Mouse (Mus musculus) lung, embryonic 15.5 days (tissue): ENCODE data around the gene Foxd1. TPM values are rescaled to one million over a fixed set of nuclear protein-coding genes. Genes with fewer than 3 reads are reported as not detected.

Experiments
- ATAC-seq: fragments of 200-750 bp; cut with Nextera tagmentation; 2 replicates; pipeline ENCODE4 v1.8.0; 2017; ENCODE audit warnings: moderate number of reproducible peaks, borderline replicate concordance; ENCODE audit not compliant: low FRiP score, low TSS enrichment; ENCODE audit errors: extremely low read depth
- H3K27ac ChIP-seq: fragments of 300-500 bp; sonication (generic); 2 replicates; pipeline ENCODE4 v1.5.1; 2015; ENCODE audit warnings: moderate library complexity, mild to moderate bottlenecking, inconsistent platforms
- H3K27me3 ChIP-seq: fragments of 300-500 bp; sonication (generic); 2 replicates; pipeline ENCODE4 v1.6.1; 2015; ENCODE audit warnings: inconsistent platforms
- H3K36me3 ChIP-seq: fragments of 300-500 bp; sonication (generic); 2 replicates; pipeline ENCODE4 v1.6.1; 2015; ENCODE audit warnings: inconsistent platforms
- H3K4me1 ChIP-seq: fragments of 300-500 bp; sonication (generic); 2 replicates; pipeline ENCODE4 v1.6.1; 2015; ENCODE audit warnings: inconsistent platforms
- H3K4me2 ChIP-seq: fragments of 300-500 bp; sonication (generic); 2 replicates; pipeline ENCODE4 v1.6.1; 2015; ENCODE audit warnings: inconsistent platforms, mild to moderate bottlenecking, moderate library complexity
- H3K4me3 ChIP-seq: fragments of 300-500 bp; sonication (generic); 2 replicates; pipeline ENCODE4 v1.5.1; 2015; ENCODE audit warnings: mild to moderate bottlenecking, inconsistent platforms
- H3K9ac ChIP-seq: fragments of 300-500 bp; sonication (generic); 2 replicates; pipeline ENCODE4 v1.6.1; 2015; ENCODE audit warnings: inconsistent platforms
- H3K9me3 ChIP-seq: fragments of 300-500 bp; sonication (generic); 2 replicates; pipeline ENCODE4 v1.6.1; 2016; ENCODE audit warnings: inconsistent platforms
- WGBS: fragments of 180-500 bp; shearing (Covaris S2); methylation state at CpG from one replicate; pipeline ENCODE4 v1.1.7; 2015; 5-methylcytosine and 5-hydroxymethylcytosine counted together
- polyA plus RNA-seq: library from polyadenylated mRNA; unstranded; fragments of >200 nt; fragmentation: Nextera tagmentation; extraction: Ambion mirVana; gene quantifications from 2 replicates; pipeline ENCODE4 v1.2.1, GENCODE M21; 2015

Foxd1 gene
- polyA plus RNA-seq = 0.04 and 0.06 TPM in 2 replicates

DNA sequence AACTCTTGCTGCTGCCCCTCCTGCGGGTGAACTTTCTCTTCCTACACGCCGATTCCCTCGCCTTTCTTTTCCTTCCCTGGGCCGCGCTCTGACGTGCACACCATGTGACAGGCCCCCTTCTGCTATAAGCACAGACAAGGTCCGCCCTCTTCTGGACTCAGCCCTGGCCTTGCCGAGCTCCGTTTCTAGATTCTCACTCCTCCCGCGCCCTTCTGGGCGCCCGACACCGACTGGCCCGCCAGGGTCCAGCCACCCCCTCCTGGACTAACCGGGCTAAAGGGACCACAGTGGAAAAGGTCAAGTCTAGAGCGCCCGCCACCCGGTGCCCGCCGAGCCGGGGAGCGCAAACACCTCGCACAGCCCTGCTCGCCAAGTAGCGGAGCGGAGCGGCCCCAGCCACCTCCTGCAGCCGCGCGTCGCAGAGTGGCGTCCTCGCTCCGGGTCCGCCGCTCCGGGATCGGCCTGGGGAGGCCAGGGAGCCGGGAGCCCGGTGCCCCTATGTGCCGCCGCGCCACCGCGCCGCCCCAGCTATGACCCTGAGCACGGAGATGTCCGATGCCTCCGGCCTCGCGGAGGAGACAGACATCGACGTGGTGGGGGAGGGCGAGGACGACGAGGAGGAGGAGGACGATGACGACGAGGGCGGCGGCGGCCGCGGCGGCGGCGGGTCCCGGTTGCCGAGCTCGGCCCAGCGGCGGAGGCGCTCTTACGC, at the start of gene Foxd1:
TSS of gene Foxd1 (plus strand) at position 153 of the 712 bp plus-strand sequence.
- H3K4me1 ChIP-seq = peaks cover 23% of the 10 kb centered on the region
- H3K9ac ChIP-seq = 0 out of 2 replicates have a peak within 1 kb of the TSS, but pooled peaks have one; percentile 10
- peak within 1 kb of the TSS; percentile 88 for H3K4me2 ChIP-seq
- H3K4me3 ChIP-seq = peak within 1 kb of the TSS; percentile 42
- H3K27me3 ChIP-seq = peaks cover 93% of the 10 kb centered on the region
- ATAC-seq = peak; percentile 90
- 0% methylated on average over 72 of the region's 76 CpGs for WGBS
- H3K9me3 ChIP-seq = no peaks in the 10 kb centered on the region
- no peak within 1 kb of the TSS for H3K27ac ChIP-seq
- no peaks in the 10 kb centered on the region for H3K36me3 ChIP-seq

DNA sequence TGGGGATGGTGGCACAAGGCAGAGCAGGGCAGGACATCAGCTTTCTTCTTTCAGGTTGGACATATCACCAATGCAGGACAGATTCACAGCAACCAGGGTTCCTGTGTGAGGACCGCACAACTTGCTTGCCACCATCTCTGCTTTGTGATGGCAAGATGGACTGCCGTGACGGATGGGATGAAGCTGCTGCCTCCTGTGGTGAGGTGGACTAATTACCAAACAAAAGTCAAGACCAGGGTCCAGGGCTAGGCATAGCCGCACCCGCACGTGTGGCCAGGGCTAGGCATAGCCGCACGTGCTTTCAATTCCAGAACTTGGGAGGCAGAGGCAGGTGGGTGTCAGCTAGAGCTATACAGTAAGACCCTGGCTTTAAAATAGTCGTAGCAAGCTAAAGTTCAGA, 48.8 kb upstream of the Foxd1 start:
- no peak overlapping the region for H3K4me3 ChIP-seq
- H3K9me3 ChIP-seq = no peaks in the 10 kb centered on the region
- WGBS = 90% methylated on average over 9 of the region's 9 CpGs
- no peak overlapping the region for H3K9ac ChIP-seq
- H3K4me2 ChIP-seq = no peak overlapping the region
- peaks cover 9% of the 10 kb centered on the region for H3K4me1 ChIP-seq
- no peak for ATAC-seq
- peaks cover 22% of the 10 kb centered on the region for H3K36me3 ChIP-seq
- H3K27ac ChIP-seq = no peak overlapping the region
- H3K27me3 ChIP-seq = no peaks in the 10 kb centered on the region

DNA sequence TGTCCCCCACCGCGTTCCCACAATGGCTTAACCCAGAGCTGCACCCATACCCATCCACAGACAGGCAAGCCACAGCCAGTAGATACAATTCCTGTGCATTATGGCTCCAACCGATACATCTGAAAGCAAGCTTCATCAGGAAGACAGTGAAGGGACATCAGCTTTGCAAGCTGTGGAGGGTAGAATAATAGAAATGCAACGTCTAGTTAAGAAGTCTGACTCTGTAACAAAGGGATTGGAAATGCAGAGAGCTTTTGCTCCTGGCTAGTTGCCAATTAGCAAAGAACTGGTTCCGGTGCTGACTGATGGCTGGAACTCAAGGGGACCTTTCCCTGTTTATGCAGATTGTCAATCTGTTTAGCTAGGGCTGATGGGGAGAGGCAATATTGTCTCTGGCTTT, 47.6 kb upstream of the Foxd1 start:
- H3K4me2 ChIP-seq = peak overlapping the region; percentile 17; the same call in 1 of the 2 replicates
- no peaks in the 10 kb centered on the region for H3K9me3 ChIP-seq
- no peak overlapping the region for H3K4me3 ChIP-seq
- H3K27me3 ChIP-seq = no peaks in the 10 kb centered on the region
- H3K36me3 ChIP-seq = peaks cover 33% of the 10 kb centered on the region
- peak overlapping the region; percentile 32; the same call in 1 of the 2 replicates for H3K27ac ChIP-seq
- H3K4me1 ChIP-seq = peaks cover 9% of the 10 kb centered on the region
- no peak; the same call in 1 of the 2 replicates for ATAC-seq
- no peak overlapping the region for H3K9ac ChIP-seq
- WGBS = 21% methylated on average over 5 of the region's 5 CpGs

DNA sequence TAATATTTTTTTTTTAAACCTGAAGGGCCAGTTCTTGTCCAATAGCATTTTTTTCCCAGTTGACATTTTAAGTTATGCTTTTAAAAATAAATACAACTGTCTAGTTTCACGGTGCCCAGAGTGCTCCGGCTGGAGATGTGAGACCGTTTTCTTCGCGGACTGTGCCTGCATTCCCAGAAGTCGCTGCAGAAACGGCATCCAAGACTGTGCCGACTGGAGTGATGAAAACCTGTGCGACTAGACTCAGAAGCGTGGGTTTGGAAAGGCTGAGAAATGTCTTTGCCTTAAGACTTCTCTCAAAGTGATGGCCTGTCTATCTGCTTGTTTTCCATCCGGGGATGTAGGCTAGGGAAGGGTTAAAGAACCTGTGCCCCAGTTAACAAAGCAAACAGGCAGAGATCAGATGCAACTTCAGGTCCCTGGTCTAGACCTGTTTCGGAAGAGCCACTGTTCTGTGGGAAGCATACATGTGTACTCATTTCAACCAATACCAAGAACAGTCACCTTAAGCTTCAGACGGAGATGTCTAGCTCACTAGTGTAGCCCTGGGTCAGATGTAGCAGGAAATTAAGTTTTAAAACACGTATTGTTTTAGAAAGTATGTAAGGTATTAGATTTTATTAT, 47.1 kb upstream of the Foxd1 start:
- Histone ChIP-seq H3K4me1 (peaks cover 11% of the 10 kb centered on the region), H3K4me3 (no peak overlapping the region), H3K27me3 (no peaks in the 10 kb centered on the region), H3K4me2 (peak overlapping the region; percentile 17; the same call in 1 of the 2 replicates), H3K27ac (no peak overlapping the region), H3K9me3 (no peaks in the 10 kb centered on the region), H3K36me3 (peaks cover 39% of the 10 kb centered on the region), H3K9ac (no peak overlapping the region)
- ATAC-seq = no peak
- 27% methylated on average over 14 of the region's 14 CpGs for WGBS

DNA sequence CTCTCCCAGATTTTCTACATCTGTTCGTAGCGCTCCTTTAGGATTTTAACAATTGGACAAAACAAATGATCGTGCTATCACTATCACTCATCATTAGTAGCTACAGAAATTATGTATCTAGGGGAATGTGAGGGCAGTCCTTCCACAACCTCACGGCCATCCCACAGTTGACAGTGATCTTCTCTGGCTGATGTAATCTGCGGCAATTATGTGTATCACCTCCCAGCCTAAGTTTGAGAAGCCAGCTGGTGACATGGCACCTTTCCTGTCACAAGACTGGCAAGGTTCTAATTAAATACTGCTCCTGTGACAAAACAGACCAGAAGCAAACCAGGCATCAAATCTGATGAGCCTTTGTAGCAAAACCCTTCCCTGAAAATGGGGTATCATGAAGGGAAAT, 46.0 kb upstream of the Foxd1 start:
- Histone ChIP-seq H3K27ac (no peak overlapping the region), H3K27me3 (no peaks in the 10 kb centered on the region), H3K4me3 (no peak overlapping the region), H3K4me2 (no peak overlapping the region), H3K36me3 (peaks cover 48% of the 10 kb centered on the region), H3K4me1 (peaks cover 12% of the 10 kb centered on the region), H3K9ac (no peak overlapping the region), H3K9me3 (no peaks in the 10 kb centered on the region)
- ATAC-seq = no peak
- 72% methylated on average over 5 of the region's 5 CpGs for WGBS

DNA sequence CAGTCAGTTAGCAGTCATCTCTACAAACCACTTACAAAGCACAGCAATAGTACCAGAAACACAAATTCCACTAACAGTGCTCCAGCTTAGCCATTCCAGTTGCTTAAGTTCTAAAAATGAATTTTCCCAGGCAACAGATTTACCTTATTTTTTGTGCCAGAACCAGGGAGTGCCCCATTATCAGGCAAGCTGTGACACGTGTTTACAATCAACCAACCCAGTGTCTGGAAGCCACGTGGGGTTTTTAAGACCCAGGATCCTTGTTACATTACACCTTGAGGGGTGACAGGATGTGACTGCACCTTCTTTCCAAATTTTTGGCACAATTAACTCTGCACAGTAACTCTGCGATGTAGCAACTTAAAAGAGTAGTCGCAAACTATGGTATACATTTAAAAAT, 45.3 kb upstream of the Foxd1 start:
- Histone ChIP-seq H3K36me3 (peaks cover 49% of the 10 kb centered on the region), H3K9me3 (no peaks in the 10 kb centered on the region), H3K4me1 (peaks cover 12% of the 10 kb centered on the region), H3K9ac (no peak overlapping the region), H3K4me2 (no peak overlapping the region), H3K4me3 (no peak overlapping the region), H3K27me3 (no peaks in the 10 kb centered on the region), H3K27ac (no peak overlapping the region)
- WGBS = 75% methylated on average over 4 of the region's 4 CpGs
- no peak for ATAC-seq

DNA sequence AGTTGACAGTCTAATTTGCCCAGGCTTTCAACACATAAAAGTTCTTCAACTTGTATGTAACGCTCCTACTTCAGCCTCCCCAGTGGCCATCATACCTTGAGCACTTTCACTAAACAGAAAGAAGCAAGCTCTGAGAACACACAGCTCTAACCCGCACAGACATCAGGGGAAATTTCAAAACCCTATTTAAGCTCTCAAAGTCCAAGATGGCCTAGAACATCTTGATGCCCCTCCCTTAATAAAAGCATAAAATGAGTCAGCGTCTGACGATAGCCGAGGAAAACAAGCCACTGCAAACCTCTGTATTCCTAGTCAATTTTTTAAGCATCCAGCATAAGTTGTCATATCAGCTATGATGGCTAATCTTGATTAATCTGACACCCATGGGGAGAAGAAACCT, 42.4 kb upstream of the Foxd1 start:
- H3K27ac ChIP-seq = no peak overlapping the region
- H3K27me3 ChIP-seq = no peaks in the 10 kb centered on the region
- no peaks in the 10 kb centered on the region for H3K9me3 ChIP-seq
- 93% methylated on average over 5 of the region's 5 CpGs for WGBS
- H3K9ac ChIP-seq = no peak overlapping the region
- ATAC-seq = no peak
- peaks cover 54% of the 10 kb centered on the region for H3K36me3 ChIP-seq
- no peak overlapping the region for H3K4me3 ChIP-seq
- H3K4me1 ChIP-seq = peaks cover 19% of the 10 kb centered on the region
- H3K4me2 ChIP-seq = no peak overlapping the region

DNA sequence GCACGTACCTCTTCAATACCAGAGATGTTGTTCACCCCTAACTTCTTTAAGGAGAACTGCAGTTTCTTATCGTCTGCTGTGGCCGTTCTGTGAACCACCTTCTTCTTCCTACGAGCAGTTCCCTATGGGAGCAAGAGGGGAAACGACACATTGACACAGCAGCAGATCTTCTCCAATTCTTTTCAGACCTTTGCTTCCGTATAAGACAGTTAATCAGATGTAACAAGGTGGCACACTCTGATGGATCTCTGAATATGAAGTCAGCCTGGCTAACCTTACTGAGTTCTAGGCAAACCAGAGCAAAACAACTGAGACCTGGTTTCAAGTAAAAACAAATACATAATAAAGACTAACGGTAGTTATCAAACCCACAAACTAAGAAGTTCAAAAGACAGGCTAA, 40.4 kb upstream of the Foxd1 start:
- Histone ChIP-seq H3K4me3 (no peak overlapping the region), H3K4me1 (peaks cover 14% of the 10 kb centered on the region), H3K36me3 (peaks cover 45% of the 10 kb centered on the region), H3K27me3 (no peaks in the 10 kb centered on the region), H3K9me3 (no peaks in the 10 kb centered on the region), H3K27ac (no peak overlapping the region), H3K9ac (no peak overlapping the region), H3K4me2 (no peak overlapping the region)
- 67% methylated on average over 7 of the region's 7 CpGs for WGBS
- ATAC-seq = no peak

DNA sequence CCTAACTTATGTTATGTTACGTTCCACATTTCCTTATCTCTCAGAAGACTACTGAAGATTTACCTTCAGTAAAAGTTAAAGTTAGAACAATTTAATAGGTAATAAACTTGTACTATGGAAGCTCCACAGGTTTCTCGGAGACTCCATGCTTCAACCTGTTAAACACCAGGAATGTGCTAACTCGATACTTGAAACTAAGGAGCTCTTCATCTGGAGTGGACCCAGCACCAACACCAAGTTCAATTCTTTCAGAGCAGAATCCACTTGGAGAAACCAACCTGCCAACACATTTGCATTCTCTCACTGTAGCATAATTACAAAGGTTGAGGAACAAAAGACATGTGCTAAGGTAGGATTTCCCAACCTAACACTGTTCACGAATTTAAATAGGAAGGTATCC, 38.9 kb upstream of the Foxd1 start:
- H3K4me1 ChIP-seq = peaks cover 14% of the 10 kb centered on the region
- ATAC-seq = no peak
- H3K27ac ChIP-seq = no peak overlapping the region
- 42% methylated on average over 4 of the region's 4 CpGs for WGBS
- H3K27me3 ChIP-seq = no peaks in the 10 kb centered on the region
- H3K9me3 ChIP-seq = no peaks in the 10 kb centered on the region
- no peak overlapping the region for H3K9ac ChIP-seq
- peak overlapping the region; percentile 94 for H3K4me3 ChIP-seq
- peak overlapping the region; percentile 60 for H3K4me2 ChIP-seq
- H3K36me3 ChIP-seq = peaks cover 34% of the 10 kb centered on the region

DNA sequence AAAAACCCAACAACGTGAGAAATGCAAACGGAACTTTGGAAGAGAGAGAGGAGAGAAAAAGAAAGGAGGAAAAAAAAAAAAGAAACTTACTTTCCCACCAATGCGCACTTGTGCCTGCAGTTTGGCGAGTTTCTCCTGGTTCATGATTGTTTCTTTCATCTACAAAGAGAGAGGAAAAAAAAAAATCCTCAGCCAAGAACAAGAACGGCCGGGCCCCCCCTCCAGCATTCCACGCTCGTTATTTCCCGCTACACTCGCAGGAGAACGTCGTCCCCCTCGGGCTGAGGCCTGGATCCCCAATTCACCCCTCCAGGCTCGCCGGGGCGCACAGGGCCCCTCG, 37.9 kb upstream of the Foxd1 start:
- no peaks in the 10 kb centered on the region for H3K27me3 ChIP-seq
- peak overlapping the region; percentile 98 for H3K9ac ChIP-seq
- peak overlapping the region; percentile 94 for H3K4me3 ChIP-seq
- H3K9me3 ChIP-seq = no peaks in the 10 kb centered on the region
- peaks cover 14% of the 10 kb centered on the region for H3K4me1 ChIP-seq
- ATAC-seq = no peak
- WGBS = under 1% methylated on average over 17 of the region's 17 CpGs
- H3K27ac ChIP-seq = peak overlapping the region; percentile 87
- peak overlapping the region; percentile 60 for H3K4me2 ChIP-seq
- H3K36me3 ChIP-seq = peaks cover 24% of the 10 kb centered on the region

DNA sequence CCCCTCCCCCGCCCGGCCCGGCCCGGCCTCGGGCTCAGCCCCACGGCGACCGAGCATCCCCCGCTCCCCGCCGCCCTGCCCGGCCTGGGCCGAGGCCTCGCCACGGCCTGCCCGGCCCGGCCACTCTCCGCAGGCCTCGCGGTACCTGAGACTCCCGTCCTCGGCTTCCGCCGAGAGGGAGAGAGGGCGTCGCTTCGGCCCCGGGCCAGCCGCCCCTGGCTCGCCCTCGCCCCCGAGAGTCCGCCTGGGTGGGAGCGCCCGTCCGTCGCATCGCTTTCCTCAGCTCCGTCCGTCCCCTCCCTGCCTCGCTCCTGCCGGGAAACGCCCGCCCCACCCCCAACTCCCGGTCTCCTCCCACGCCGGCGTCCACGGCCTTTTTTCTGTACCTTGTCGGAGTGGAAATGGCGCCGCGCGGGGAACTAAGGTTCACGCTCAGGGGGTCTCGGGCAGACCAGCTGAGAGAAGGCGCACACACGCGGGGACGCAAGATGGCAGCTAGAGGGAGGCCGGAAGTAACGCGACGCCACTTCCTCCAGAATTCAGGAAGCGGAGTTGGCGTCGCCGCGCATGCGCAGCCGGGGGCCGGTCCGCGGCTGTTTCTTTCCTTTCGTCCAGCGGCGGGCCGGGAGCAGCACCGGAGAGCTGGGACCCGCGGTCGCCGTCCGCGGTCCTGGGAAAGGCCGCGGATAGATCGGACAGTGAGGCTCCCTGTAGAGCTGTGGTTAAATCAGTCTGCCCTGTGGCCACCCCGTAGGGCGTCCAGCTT, 37.4 kb upstream of the Foxd1 start, which contains the start of gene Btf3:
TSS of gene Btf3 (minus strand) at position 527 of the 766 bp plus-strand sequence.
- WGBS = under 1% methylated on average over 80 of the region's 90 CpGs
- peaks cover 18% of the 10 kb centered on the region for H3K36me3 ChIP-seq

More for the DNA sequence above, 37.4 kb upstream of the Foxd1 start, which contains the start of gene Btf3:
- Histone ChIP-seq H3K4me3 (peak within 1 kb of the TSS; percentile 94), H3K9ac (peak within 1 kb of the TSS; percentile 98), H3K4me1 (peaks cover 14% of the 10 kb centered on the region), H3K4me2 (peak within 1 kb of the TSS; percentile 67), H3K9me3 (no peaks in the 10 kb centered on the region), H3K27ac (peak within 1 kb of the TSS; percentile 87), H3K27me3 (no peaks in the 10 kb centered on the region)
- peak; percentile 89 for ATAC-seq
